Mouse (Mus musculus): ENCODE data around the gene Tmem176b. TPM values are rescaled to one million over a fixed set of nuclear protein-coding genes. Genes with fewer than 3 reads are reported as not detected.

The Tmem176b gene
- total RNA-seq, 1 experiment, result 4.7 TPM

- peak; percentile 56 for DNase-seq (ENCODE audit: low read depth, low spot score)
- Histone ChIP-seq H3K4me1 (ENCODE audit: control insufficient read depth in 2 of 2, insufficient read depth in 2 of 2, low read length in 2 of 2, poor library complexity in 1 of 2) (0 out of 4 replicates have a peak, but pooled peaks cover 0 to 2% of the 10 kb centered on the region in 2 experiments), H3K9me3 (ENCODE audit: control insufficient read depth, insufficient read depth, low read depth, low read length) (no peaks in the 10 kb centered on the region), H3K36me3 (ENCODE audit: control insufficient read depth, insufficient read depth, low read length, poor library complexity, severe bottlenecking) (no peaks in the 10 kb centered on the region), H3K9ac (ENCODE audit: insufficient read depth, low read depth, low read length, poor library complexity, severe bottlenecking) (no peak overlapping the region), H3K4me3 (ENCODE audit: insufficient read depth in 1 of 2, low read depth in 1 of 2, low read length in 2 of 2, poor library complexity in 1 of 2, severe bottlenecking in 1 of 2) (no peak overlapping the region), H3K27ac (ENCODE audit: insufficient read depth, low read depth, low read length, poor library complexity, severe bottlenecking) (no peak overlapping the region)
- in situ Hi-C loops (cut with MboI; ENCODE audit: low sequenced_read_pairs in 2 of 2, unreplicated experiment in 2 of 2), result no loop called here
- TF ChIP-seq ZC3H11A (IDR thresholded peaks at IDR 0.05; ENCODE audit: borderline replicate concordance, low read depth, low read length), result peak; percentile 55; the same call in 1 of the 2 replicates
- TF ChIP-seq ZNF384 (IDR thresholded peaks at IDR 0.05; ENCODE audit: low read depth, low read length), result no peak
Measured at GRCm38 (mm10) chr6:48817815-48818214, 23.5 kb downstream of the Tmem176b start.

GRCm38 (mm10) chr6:48815013-48815412, 26.3 kb downstream of the Tmem176b start:
- no peak for TF ChIP-seq HCFC1 (IDR thresholded peaks at IDR 0.05; ENCODE audit: borderline replicate concordance, insufficient read depth, low read length)
- TF ChIP-seq MAFK (IDR thresholded peaks at IDR 0.05; ENCODE audit: insufficient read depth, low read depth, low read length), result no peak
- no peak for TF ChIP-seq CHD2 (IDR thresholded peaks at IDR 0.05; ENCODE audit: low read depth, low read length)
- no peak for TF ChIP-seq ZNF384 (IDR thresholded peaks at IDR 0.05; ENCODE audit: low read depth, low read length)
- TF ChIP-seq ZC3H11A (IDR thresholded peaks at IDR 0.05; ENCODE audit: borderline replicate concordance, low read depth, low read length), result no peak

GRCm38 (mm10) chr6:48809494-48810219, 31.6 kb downstream of the Tmem176b start:
- Histone ChIP-seq H3K36me3 (ENCODE audit: control insufficient read depth, insufficient read depth, low read length, poor library complexity, severe bottlenecking) (no peaks in the 10 kb centered on the region), H3K4me3 (ENCODE audit: insufficient read depth in 1 of 2, low read depth in 1 of 2, low read length in 2 of 2, poor library complexity in 1 of 2, severe bottlenecking in 1 of 2) (no peak overlapping the region), H3K4me1 (ENCODE audit: control insufficient read depth in 2 of 2, insufficient read depth in 2 of 2, low read length in 2 of 2, poor library complexity in 1 of 2) (no peaks in the 10 kb centered on the region), H3K9me3 (ENCODE audit: control insufficient read depth, insufficient read depth, low read depth, low read length) (no peaks in the 10 kb centered on the region), H3K27ac (ENCODE audit: insufficient read depth, low read depth, low read length, poor library complexity, severe bottlenecking) (no peak overlapping the region), H3K9ac (ENCODE audit: insufficient read depth, low read depth, low read length, poor library complexity, severe bottlenecking) (no peak overlapping the region)
- no peak for DNase-seq (ENCODE audit: low read depth, low spot score)
- TF ChIP-seq ZNF384 (IDR thresholded peaks at IDR 0.05; ENCODE audit: low read depth, low read length) (no peak), ZC3H11A (IDR thresholded peaks at IDR 0.05; ENCODE audit: borderline replicate concordance, low read depth, low read length) (no peak), CHD2 (IDR thresholded peaks at IDR 0.05; ENCODE audit: low read depth, low read length) (no peak), HCFC1 (IDR thresholded peaks at IDR 0.05; ENCODE audit: borderline replicate concordance, insufficient read depth, low read length) (no peak), MAFK (IDR thresholded peaks at IDR 0.05; ENCODE audit: insufficient read depth, low read depth, low read length) (no peak)
- in situ Hi-C loops (cut with MboI; ENCODE audit: low sequenced_read_pairs in 2 of 2, unreplicated experiment in 2 of 2), result no loop called here

More at GRCm38 (mm10) chr6:48815013-48815412, 26.3 kb downstream of the Tmem176b start:
- H3K9ac ChIP-seq (ENCODE audit: insufficient read depth, low read depth, low read length, poor library complexity, severe bottlenecking), result no peak overlapping the region
- 0 out of 4 replicates have a peak, but pooled peaks cover 0 to 2% of the 10 kb centered on the region in 2 experiments for H3K4me1 ChIP-seq (ENCODE audit: control insufficient read depth in 2 of 2, insufficient read depth in 2 of 2, low read length in 2 of 2, poor library complexity in 1 of 2)
- in situ Hi-C loops (cut with MboI; ENCODE audit: low sequenced_read_pairs in 2 of 2, unreplicated experiment in 2 of 2), result no loop called here
- H3K4me3 ChIP-seq (ENCODE audit: insufficient read depth in 1 of 2, low read depth in 1 of 2, low read length in 2 of 2, poor library complexity in 1 of 2, severe bottlenecking in 1 of 2), result no peak overlapping the region
- no peaks in the 10 kb centered on the region for H3K36me3 ChIP-seq (ENCODE audit: control insufficient read depth, insufficient read depth, low read length, poor library complexity, severe bottlenecking)
- no peaks in the 10 kb centered on the region for H3K9me3 ChIP-seq (ENCODE audit: control insufficient read depth, insufficient read depth, low read depth, low read length)
- no peak overlapping the region for H3K27ac ChIP-seq (ENCODE audit: insufficient read depth, low read depth, low read length, poor library complexity, severe bottlenecking)
- DNase-seq (ENCODE audit: low read depth, low spot score), result no peak

GRCm38 (mm10) chr6:48806746-48807145, 34.5 kb downstream of the Tmem176b start:
- H3K36me3 ChIP-seq (ENCODE audit: control insufficient read depth, insufficient read depth, low read length, poor library complexity, severe bottlenecking), result no peaks in the 10 kb centered on the region

More at GRCm38 (mm10) chr6:48806746-48807145, 34.5 kb downstream of the Tmem176b start:
- TF ChIP-seq ZNF384 (IDR thresholded peaks at IDR 0.05; ENCODE audit: low read depth, low read length), result no peak
- TF ChIP-seq CHD2 (IDR thresholded peaks at IDR 0.05; ENCODE audit: low read depth, low read length), result no peak
- TF ChIP-seq HCFC1 (IDR thresholded peaks at IDR 0.05; ENCODE audit: borderline replicate concordance, insufficient read depth, low read length), result no peak
- no peak for TF ChIP-seq MAFK (IDR thresholded peaks at IDR 0.05; ENCODE audit: insufficient read depth, low read depth, low read length)
- no peak for TF ChIP-seq ZC3H11A (IDR thresholded peaks at IDR 0.05; ENCODE audit: borderline replicate concordance, low read depth, low read length)
- Histone ChIP-seq H3K4me3 (ENCODE audit: insufficient read depth in 1 of 2, low read depth in 1 of 2, low read length in 2 of 2, poor library complexity in 1 of 2, severe bottlenecking in 1 of 2) (no peak overlapping the region), H3K4me1 (ENCODE audit: control insufficient read depth in 2 of 2, insufficient read depth in 2 of 2, low read length in 2 of 2, poor library complexity in 1 of 2) (no peaks in the 10 kb centered on the region), H3K9ac (ENCODE audit: insufficient read depth, low read depth, low read length, poor library complexity, severe bottlenecking) (no peak overlapping the region), H3K27ac (ENCODE audit: insufficient read depth, low read depth, low read length, poor library complexity, severe bottlenecking) (no peak overlapping the region), H3K9me3 (ENCODE audit: control insufficient read depth, insufficient read depth, low read depth, low read length) (no peaks in the 10 kb centered on the region)
- in situ Hi-C loops (cut with MboI; ENCODE audit: low sequenced_read_pairs in 2 of 2, unreplicated experiment in 2 of 2), result no loop called here
- DNase-seq (ENCODE audit: low read depth, low spot score), result no peak
